Mouse (Mus musculus) midbrain, embryonic 11.5 days (tissue): ENCODE results near the gene Olfr1080. TPM values are rescaled to one million over a fixed set of nuclear protein-coding genes. Genes with fewer than 3 reads are reported as not detected.
"Not testable (repeated sequence)": the region's sequence is repeated elsewhere in the genome, so short reads cannot be mapped to it uniquely, and the experiment has no call there.

Experiments
- ATAC-seq: fragments of 200-750 bp; cut with Nextera tagmentation; 2 replicates; pipeline ENCODE4 v1.8.0; 2017; ENCODE audit warnings: moderate TSS enrichment, moderate library complexity; ENCODE audit not compliant: low FRiP score
- DNase-seq: peaks from one replicate; pipeline ENCODE4 v3.0.0; 2015; ENCODE audit warnings: low spot score; ENCODE audit errors: missing footprints
- H3K27ac ChIP-seq: fragments of 300-500 bp; sonication (generic); 2 replicates; pipeline ENCODE4 v1.5.1; 2014; ENCODE audit warnings: low read depth, low read length
- H3K27me3 ChIP-seq: fragments of 300-500 bp; sonication (generic); 2 replicates; pipeline ENCODE4 v1.6.1; 2014; ENCODE audit warnings: mild to moderate bottlenecking, low read length, moderate library complexity, mixed read lengths; ENCODE audit not compliant: control insufficient read depth, insufficient read depth
- H3K36me3 ChIP-seq: fragments of 300-500 bp; sonication (generic); 2 replicates; pipeline ENCODE4 v1.6.1; 2014; ENCODE audit warnings: mild to moderate bottlenecking, low read length, moderate library complexity, mixed read lengths; ENCODE audit not compliant: control insufficient read depth, insufficient read depth
- H3K4me1 ChIP-seq: fragments of 300-500 bp; sonication (generic); 2 replicates; pipeline ENCODE4 v1.6.1; 2014; ENCODE audit warnings: low read length; ENCODE audit not compliant: control insufficient read depth, insufficient read depth
- H3K4me2 ChIP-seq: fragments of 300-500 bp; sonication (generic); 2 replicates; pipeline ENCODE4 v1.6.1; 2014; ENCODE audit warnings: mild to moderate bottlenecking, moderate library complexity
- H3K4me3 ChIP-seq: fragments of 300-500 bp; sonication (generic); 2 replicates; pipeline ENCODE4 v1.5.1; 2014; ENCODE audit warnings: low read depth, low read length
- H3K9ac ChIP-seq: fragments of 300-500 bp; sonication (generic); 2 replicates; pipeline ENCODE4 v1.6.1; 2014; ENCODE audit warnings: low read length
- H3K9me3 ChIP-seq: fragments of 300-500 bp; sonication (generic); 2 replicates; pipeline ENCODE4 v1.6.1; 2016; ENCODE audit warnings: low read length; ENCODE audit not compliant: control insufficient read depth
- WGBS: fragments of 180-500 bp; shearing (Covaris S2); extraction: QIAGEN DNeasy Blood & Tissue Kit; methylation state at CpG from one replicate; pipeline ENCODE4 v1.1.7; 2014; 5-methylcytosine and 5-hydroxymethylcytosine counted together
- polyA plus RNA-seq: library from polyadenylated mRNA; unstranded; fragments of >200 nt; fragmentation: Nextera tagmentation; extraction: Ambion mirVana; gene quantifications from 2 replicates; pipeline ENCODE4 v1.2.1, GENCODE M21; 2014

The Olfr1080 gene
- polyA plus RNA-seq: not detected in 2 replicates

- ATAC-seq, H3K9ac ChIP-seq, H3K4me3 ChIP-seq, H3K27me3 ChIP-seq, H3K4me2 ChIP-seq, H3K9me3 ChIP-seq, H3K36me3 ChIP-seq, DNase-seq, H3K4me1 ChIP-seq, H3K27ac ChIP-seq: not testable (repeated sequence)
Observed at GRCm38 (mm10) chr2:86558135-86558534, at the start of gene Olfr1080. TSS of gene Olfr1080 (minus strand) at chr2:86558235.

- H3K36me3 ChIP-seq, H3K4me2 ChIP-seq, H3K9ac ChIP-seq, H3K27ac ChIP-seq, DNase-seq, H3K9me3 ChIP-seq, H3K4me1 ChIP-seq, H3K4me3 ChIP-seq, H3K27me3 ChIP-seq, ATAC-seq: not testable (repeated sequence)
- WGBS: 70% methylated on average over 1 of the region's 1 CpGs
Observed at GRCm38 (mm10) chr2:86598866-86599265, 40.8 kb upstream of the Olfr1080 start, which contains the start of gene Olfr1082. TSS of gene Olfr1082 (minus strand) at chr2:86598966.

- Histone ChIP-seq H3K4me1 (no peaks in the 10 kb centered on the region), H3K27ac (no peak within 1 kb of the TSS), H3K4me3 (no peak within 1 kb of the TSS), H3K9me3 (no peaks in the 10 kb centered on the region), H3K27me3 (no peaks in the 10 kb centered on the region), H3K36me3 (no peaks in the 10 kb centered on the region), H3K4me2 (no peak within 1 kb of the TSS), H3K9ac (no peak within 1 kb of the TSS)
- ATAC-seq (no peak), DNase-seq (no peak)
- 67% methylated on average over 1 of the region's 1 CpGs for WGBS
Observed at GRCm38 (mm10) chr2:86542380-86542779, 15.7 kb downstream of the Olfr1080 start, which contains the start of gene Olfr1079. TSS of gene Olfr1079 (minus strand) at chr2:86542480.

GRCm38 (mm10) chr2:86530991-86531390 is 27.0 kb downstream of the Olfr1080 start:
- 78% methylated on average over 1 of the region's 1 CpGs for WGBS
- DNase-seq: no peak
- Histone ChIP-seq H3K36me3 (no peaks in the 10 kb centered on the region), H3K27me3 (no peaks in the 10 kb centered on the region), H3K4me2 (no peak overlapping the region), H3K4me3 (no peak overlapping the region), H3K27ac (no peak overlapping the region), H3K4me1 (no peaks in the 10 kb centered on the region), H3K9me3 (no peaks in the 10 kb centered on the region), H3K9ac (no peak overlapping the region)
- no peak for ATAC-seq

- Histone ChIP-seq H3K27ac (no peak within 1 kb of the TSS), H3K4me1 (no peaks in the 10 kb centered on the region), H3K9ac (no peak within 1 kb of the TSS), H3K36me3 (no peaks in the 10 kb centered on the region), H3K4me3 (no peak within 1 kb of the TSS), H3K27me3 (no peaks in the 10 kb centered on the region), H3K9me3 (no peaks in the 10 kb centered on the region), H3K4me2 (no peak within 1 kb of the TSS)
- DNase-seq: no peak
- WGBS: 86% methylated on average over 1 of the region's 1 CpGs
- ATAC-seq: no peak
Observed at GRCm38 (mm10) chr2:86508161-86508560, 49.9 kb downstream of the Olfr1080 start, which contains the start of gene Olfr1076. TSS of gene Olfr1076 (plus strand) at chr2:86508461.

Other genes starting within 250 kb of the Olfr1080 start
- not detected in 2 replicates for gene Olfr1053, start 243.0 kb downstream of the Olfr1080 start, polyA plus RNA-seq
- not detected in 2 replicates for gene Olfr1054, start 222.8 kb downstream of the Olfr1080 start, polyA plus RNA-seq
- not detected in 2 replicates for gene Olfr1055, start 208.0 kb downstream of the Olfr1080 start, polyA plus RNA-seq
- gene Olfr1056, start 195.8 kb downstream of the Olfr1080 start, polyA plus RNA-seq: not detected in 2 replicates
- gene Olfr1057, start 179.8 kb downstream of the Olfr1080 start, polyA plus RNA-seq: not detected in 2 replicates
- gene Olfr1058, start 169.7 kb downstream of the Olfr1080 start, polyA plus RNA-seq: not detected in 2 replicates
- not detected in 2 replicates for gene Olfr1061, start 144.2 kb downstream of the Olfr1080 start, polyA plus RNA-seq
- gene Olfr1062, start 131.5 kb downstream of the Olfr1080 start, polyA plus RNA-seq: not detected in 2 replicates
- gene Olfr1065, start 107.6 kb downstream of the Olfr1080 start, polyA plus RNA-seq: not detected in 2 replicates
- not detected in 2 replicates for gene Olfr1066, start 102.0 kb downstream of the Olfr1080 start, polyA plus RNA-seq
- not detected in 2 replicates for gene Olfr228, start 70.8 kb downstream of the Olfr1080 start, polyA plus RNA-seq
- not detected in 2 replicates for gene Olfr1076, start 49.8 kb downstream of the Olfr1080 start, polyA plus RNA-seq
- gene Olfr1079, start 15.8 kb downstream of the Olfr1080 start, polyA plus RNA-seq: not detected in 2 replicates
- not detected in 2 replicates for gene Olfr1082, start 40.7 kb upstream of the Olfr1080 start, polyA plus RNA-seq
- gene Olfr1084, start 81.5 kb upstream of the Olfr1080 start, polyA plus RNA-seq: not detected in 2 replicates
- gene Olfr1085, start 103.8 kb upstream of the Olfr1080 start, polyA plus RNA-seq: not detected in 2 replicates
- gene Olfr1086, start 121.9 kb upstream of the Olfr1080 start, polyA plus RNA-seq: not detected in 2 replicates
- gene Olfr1087, start 140.2 kb upstream of the Olfr1080 start, polyA plus RNA-seq: not detected in 2 replicates
- gene Olfr1089, start 175.5 kb upstream of the Olfr1080 start, polyA plus RNA-seq: not detected in 2 replicates
- gene Olfr1090, start 200.8 kb upstream of the Olfr1080 start, polyA plus RNA-seq: not detected in 2 replicates
- not detected in 2 replicates for gene Olfr1093, start 224.2 kb upstream of the Olfr1080 start, polyA plus RNA-seq